Mouse (Mus musculus): ENCODE results near the gene Atp12a.

DNA sequence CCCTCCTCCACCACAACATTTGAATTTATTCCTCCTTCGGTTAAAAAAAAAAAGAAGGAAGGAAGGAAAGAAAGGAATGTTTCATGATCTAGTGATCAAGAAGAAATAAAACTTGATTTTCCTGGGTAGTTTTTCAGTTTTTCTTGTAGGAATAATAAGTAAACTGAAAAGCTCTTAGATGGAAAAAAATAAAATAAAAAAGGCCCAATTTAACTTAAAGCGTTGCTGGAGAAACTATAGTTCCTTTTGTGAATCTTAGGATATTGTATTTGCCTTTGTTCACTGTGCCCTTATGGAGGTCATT lies 38.2 kb downstream of the Atp12a start:
- no peak for TF ChIP-seq CTCF (IDR thresholded peaks at IDR 0.05; ENCODE audit: low read depth, low read length)
- TF ChIP-seq EP300 (IDR thresholded peaks at IDR 0.05; ENCODE audit: insufficient read depth, low read depth, low read length): no peak
- TF ChIP-seq POLR2A (IDR thresholded peaks at IDR 0.05; ENCODE audit: insufficient read depth, low read length): no peak

All from ES-Bruce4 (cell line).